Mouse (Mus musculus) CD4-positive, CD25-positive, alpha-beta regulatory T cell, adult 2 months (primary cell): Measurements from ENCODE around the gene Zc3h4.

ENCODE experiments used
- DNase-seq: peaks from one replicate; pipeline ENCODE4 v3.0.0-alpha.2; 2012; ENCODE audit warnings: low read depth, low spot score

Gene Zc3h4

GRCm38 (mm10) chr7:16475764-16476599, 75.3 kb downstream of the Zc3h4 start:
- DNase-seq: no peak

GRCm38 (mm10) chr7:16476600-16476989, 75.9 kb downstream of the Zc3h4 start:
- DNase-seq: no peak

- DNase-seq: no peak
Measured at GRCm38 (mm10) chr7:16477628-16478027, 76.9 kb downstream of the Zc3h4 start, which contains the start of gene Npas1. Gene Npas1 (minus strand): TSS chr7:16477728.
